Mouse (Mus musculus): Measurements from ENCODE around the gene Slc6a6.

The Slc6a6 gene

DNA sequence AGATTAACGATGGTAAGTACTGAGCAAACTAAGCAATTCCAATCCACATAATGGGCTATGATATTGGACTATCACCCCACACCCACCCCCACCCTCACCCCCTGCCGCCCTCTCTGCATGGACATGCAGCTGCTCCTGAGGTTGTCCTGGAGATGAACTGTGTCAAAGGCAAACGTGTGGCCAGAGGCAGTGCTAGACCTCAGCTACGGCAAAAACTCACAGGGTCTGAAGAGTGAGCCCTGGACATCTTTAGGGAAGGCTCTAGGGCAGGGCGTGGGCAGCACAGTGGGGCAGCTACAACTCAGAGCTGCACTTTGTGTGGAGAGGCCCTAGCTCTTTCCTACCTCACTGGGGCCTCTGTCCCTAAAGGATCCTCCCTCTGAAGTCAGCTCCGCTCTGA, 13.6 kb upstream of the Slc6a6 start:
- no peak for DNase-seq (ENCODE audit: low spot score)

DNA sequence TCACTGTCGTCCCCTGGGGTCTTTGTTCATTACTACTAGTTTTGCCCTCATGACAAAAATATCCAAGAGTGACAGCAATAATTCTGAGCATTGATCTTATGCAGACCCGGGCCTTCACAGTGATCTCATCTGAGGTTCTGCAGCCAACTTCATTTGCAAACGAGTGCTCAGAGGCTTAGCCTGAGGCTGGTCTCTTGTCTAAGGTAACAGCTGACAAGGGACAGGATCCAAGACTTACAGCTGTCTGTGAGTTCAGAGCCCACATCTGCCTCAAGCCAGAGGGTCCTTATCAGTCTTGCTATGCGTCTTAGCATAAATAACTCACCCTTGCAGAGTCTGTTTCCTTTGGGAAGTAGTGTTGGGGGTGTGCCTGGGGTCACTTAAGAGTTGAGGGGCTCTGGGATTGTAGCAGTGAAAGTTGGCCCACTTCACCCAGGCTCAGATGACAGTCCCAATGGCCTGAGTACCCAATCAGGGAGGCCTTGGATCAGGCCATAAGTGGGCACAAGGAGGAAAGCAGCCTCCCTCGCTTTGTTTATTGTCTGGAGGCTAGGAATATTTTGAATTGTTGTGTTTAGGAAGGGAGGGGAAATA, 9.0 kb upstream of the Slc6a6 start:
- DNase-seq (ENCODE audit: low spot score) = no peak

DNA sequence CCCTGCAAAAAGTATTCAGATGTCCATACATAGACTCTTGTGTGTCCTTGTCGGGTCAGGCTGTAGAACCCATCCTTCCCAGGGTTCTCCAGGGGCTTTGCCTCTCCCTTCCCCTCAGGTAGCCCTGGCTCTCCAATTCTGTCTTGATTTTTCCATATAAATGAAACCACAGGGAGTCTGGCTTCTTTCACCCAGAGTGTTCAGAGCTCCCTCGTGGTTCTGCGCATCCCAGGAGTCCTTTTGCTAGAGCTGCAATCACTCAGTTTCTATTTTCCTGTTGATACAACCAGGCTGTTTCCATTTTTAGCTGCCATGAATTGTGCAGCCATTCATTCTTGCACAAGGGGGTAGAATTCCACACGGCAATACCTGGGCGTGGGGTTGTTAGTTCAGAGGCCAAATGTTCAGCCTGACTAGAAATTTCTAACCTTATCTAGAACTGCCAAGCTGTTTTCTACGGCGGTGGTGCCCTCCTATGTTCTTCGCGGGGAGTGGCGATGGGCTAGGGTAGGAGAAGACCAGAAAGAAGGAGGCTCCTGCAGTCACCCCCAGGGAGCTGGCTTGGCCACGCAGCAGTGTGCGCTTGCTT, 5.3 kb upstream of the Slc6a6 start:
- peak; percentile 39 for DNase-seq (ENCODE audit: low spot score)

DNA sequence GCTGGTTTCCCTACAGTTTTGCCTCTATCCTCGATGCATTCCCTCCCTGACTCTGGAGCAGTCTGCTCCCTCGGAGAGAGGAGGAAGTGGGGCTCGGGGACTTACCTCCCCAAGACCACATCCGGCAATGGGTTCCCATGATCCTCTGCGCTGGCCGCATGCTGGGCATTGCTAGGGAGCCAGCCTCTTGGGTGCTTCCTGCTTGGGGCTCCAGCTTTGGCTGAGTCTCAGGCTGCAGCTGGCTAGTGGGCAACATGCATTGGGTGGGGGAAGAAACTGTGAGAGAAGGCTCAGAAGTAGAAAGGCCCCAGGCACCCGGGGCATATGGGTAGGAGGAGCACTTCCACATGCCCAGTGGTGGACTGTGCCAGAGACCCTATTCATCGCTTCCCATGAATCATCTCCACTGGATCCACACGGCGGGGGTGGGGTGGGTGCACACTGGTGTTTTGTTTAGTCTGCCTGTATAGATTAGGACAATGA, 4.7 kb upstream of the Slc6a6 start:
- peak; percentile 40 for DNase-seq (ENCODE audit: low spot score)

DNA sequence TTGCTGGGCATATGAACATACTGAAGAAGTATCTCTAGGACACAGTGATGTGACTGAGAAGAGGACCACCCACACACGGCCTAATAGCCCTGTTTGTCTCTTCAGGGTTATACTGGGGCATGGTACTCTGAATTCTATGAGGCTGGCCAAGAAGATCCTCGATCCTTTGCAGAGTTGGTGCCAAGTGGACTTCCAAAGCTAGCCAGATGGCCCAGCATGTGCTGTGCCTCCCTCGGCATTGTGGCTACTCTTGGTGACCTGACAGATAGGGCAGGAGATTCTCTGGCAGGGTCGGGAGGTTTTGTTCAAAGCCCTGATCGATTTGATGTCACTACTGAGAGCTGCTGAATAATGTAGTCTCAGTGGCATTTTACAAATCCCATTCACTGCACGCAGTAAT, 4.1 kb upstream of the Slc6a6 start:
- no peak for DNase-seq (ENCODE audit: low spot score)

DNA sequence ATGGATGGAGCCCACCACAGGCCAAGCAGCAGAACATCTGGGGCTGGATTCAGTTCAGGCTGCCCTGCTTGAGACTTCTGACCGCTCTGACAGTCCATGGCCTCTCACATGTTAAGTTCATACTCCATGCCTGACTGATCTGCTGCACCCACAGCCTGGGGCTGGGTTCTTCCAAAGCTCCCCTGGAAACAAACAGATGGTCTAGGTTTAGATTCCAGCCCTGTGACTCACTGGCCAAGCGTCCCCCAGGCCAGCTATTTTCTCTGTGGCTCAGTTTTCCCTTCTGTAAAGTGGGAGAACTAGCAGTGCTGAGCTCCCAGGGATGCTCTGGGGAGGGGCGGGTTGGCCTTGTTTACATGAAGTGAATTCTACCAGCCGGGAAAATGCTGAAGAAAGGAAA, 2.0 kb upstream of the Slc6a6 start:
- DNase-seq (ENCODE audit: low spot score) = no peak

DNA sequence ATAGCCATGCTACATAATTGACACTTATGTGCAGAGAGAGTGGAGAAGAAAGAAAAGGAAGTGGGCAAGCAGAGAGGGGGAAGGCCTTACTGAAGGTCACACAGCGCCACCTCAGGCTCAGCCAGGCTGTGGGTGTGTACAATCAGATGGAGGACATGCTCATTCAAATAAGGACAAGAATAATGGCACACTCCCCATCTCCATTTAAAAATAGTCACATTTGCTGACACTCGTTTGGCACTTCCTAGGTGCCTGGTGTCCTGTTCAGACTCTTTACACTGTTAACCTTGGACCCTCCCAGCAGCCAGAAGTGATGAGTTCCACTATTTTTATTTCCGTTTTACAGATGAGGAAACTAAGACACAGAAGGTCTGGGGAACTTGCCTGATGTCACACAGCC, 732 bp upstream of the Slc6a6 start:
- peak; percentile 50 for DNase-seq (ENCODE audit: low spot score)

DNA sequence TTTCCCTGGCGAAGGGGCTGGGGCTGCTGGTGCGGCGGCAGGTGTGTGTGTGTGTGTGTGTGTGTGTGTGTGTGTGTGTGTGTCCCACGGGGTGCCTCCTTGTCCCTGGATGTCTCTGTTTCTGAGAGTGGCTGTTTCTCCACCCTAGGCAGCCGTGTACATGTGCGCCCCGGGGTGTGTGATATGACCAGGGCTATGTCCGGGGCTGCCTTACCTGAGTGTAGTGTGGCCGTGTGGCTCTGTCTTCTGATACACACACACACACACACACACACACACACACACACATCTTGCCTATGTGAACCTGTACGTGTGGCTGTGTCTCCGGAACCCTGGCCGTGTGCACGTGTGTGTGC, 599 bp downstream of the Slc6a6 start:
- DNase-seq (ENCODE audit: low spot score) = peak; percentile 29

DNA sequence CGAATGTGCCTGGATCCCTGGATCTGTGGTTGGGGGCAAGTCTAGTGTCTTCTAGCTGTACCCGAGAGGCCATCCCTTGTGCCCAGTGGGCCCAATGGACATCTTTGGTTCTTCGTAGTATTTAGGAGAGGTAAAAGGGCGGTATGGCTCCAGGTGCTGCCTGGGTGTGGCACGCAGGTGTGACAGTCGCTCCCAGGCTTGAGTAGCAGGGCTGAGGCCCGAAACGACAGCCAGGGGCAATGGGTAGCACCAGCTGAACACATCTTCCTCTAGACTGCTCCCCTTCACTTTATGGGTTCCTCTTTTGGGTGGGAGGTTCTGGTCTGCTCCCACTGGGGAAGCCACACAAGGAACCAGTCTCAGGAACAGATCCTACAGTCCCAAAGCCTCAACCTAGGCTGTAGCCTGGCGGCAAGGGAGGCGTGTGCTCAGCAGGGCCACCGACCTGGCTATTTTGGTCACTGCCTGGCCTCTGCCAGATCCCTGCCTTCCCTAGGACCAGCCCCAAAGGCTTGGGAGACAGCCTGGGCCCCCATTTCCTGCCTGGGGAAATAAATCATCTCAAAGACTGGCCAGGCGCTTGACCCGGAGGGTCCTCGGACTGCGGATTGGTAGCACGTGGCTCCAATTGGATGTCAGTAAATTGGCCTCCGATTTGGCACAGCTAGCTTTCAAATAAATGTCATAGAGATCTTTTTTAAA, 1.1 kb downstream of the Slc6a6 start:
- DNase-seq (ENCODE audit: low spot score) = peak; percentile 13

DNA sequence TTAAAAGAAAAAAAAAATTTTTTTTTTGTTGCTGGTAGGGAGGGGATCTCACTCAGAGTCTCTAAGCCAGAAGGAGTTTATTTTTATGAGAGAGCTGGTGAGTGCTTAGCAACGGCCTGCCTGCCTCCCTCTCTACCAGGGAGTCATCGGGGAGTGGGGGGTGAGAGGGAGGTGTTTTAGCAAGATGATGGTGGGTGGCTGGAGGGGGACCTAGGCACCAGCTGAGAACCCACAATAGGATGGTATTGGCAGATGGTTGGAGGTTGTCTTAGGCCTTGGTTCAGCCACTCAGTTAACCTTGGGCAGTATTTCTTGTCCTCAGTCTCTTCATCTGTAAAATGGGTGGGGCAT, 1.7 kb downstream of the Slc6a6 start:
- no peak for DNase-seq (ENCODE audit: low spot score)

DNA sequence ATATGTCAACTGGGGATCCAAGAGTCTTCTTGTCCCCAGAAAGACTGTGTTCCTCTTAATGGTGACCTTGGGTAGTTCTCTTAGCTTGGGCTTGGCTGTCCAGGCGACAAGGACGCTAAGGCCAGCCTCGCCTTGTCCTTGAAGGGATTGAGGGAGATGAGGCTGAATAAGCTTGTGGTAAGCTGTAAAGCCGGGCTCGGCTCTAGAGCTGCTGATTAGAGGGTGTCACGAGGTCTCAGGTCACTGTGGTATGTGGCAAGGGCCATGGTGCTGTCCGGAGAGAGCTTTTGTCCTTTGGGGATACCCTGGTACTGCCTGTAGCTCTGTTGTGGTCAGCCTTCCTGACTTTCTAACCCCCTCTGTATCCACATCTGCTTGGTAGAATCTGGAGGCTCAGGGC, 2.0 kb downstream of the Slc6a6 start:
- no peak for DNase-seq (ENCODE audit: low spot score)

DNA sequence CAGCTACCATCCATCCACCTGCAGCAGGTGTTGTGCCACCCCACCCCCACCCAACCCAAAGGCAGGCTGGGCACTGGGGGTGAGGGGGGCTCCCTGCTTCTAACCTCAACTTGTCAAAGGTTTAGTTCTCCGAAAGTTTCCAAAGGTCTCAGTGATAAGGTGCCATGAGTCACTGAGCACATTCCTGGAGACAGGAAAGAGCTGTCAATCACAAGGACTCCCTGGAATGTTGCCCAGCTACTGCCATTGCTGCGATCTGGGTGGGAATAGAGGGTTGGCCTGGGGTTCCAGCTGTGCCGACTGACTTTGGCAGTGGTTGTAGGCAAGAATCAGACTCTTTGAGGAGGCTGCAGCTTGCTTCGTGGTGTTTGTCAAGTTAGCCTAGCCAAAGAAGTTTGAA, 2.7 kb downstream of the Slc6a6 start:
- DNase-seq (ENCODE audit: low spot score) = no peak

DNA sequence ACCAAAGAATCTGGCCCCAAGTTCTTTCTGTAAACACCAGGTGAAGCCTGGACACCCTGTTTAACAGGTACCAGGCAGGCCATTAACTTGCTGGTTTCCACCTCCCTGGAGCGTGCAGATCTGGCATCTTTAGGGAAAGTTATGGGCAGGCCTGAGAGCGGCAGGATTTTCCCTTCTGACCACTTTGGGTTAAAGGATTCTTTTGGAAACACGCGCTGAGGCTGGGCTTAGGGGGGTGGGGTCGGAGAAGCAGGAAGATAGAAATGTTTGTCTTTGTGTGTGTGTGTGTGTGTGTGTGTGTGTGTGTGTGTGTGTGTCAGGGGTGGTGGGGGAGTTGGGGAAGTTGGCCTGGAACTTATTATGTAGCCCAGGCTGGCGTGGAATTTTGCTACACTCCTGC, 4.2 kb downstream of the Slc6a6 start:
- DNase-seq (ENCODE audit: low spot score) = no peak

DNA sequence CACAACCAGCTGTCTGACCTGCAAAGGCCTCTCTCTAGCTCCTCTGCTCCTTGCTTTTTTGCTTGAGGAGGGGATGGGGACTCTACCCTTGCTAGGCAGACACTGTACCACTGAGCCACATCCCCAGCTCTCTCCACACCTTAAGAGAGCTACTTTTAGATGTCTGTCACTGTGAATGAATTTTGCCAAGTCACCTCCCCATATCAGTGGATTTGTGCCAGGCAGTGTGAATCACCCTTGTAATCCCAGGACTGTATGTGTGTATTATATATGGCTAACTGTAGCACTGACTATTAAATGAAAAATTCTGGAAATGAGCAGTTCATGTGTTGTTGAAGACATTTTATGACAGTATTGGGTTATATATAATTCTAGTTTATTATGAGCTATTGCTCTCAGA, 5.4 kb downstream of the Slc6a6 start:
- DNase-seq (ENCODE audit: low spot score) = peak; percentile 18

DNA sequence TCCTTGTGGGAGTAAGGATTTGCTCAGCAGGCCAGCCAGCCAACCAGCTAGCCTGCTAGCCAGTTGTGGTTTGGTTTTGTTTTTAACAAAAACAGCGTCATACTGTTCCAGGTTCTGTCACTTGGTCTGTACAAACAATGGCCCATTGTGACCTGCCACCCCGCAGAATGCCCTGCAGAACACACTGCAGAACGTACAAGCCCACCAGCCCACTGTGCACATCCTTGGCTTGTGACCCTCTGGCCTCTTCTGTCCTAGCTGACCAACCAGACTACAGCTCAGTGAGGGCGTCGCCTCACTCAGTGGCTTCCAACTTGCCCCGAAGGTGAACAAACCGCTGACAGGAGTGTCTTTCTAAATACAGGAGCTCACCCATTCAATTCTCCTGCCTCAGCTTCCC, 6.4 kb downstream of the Slc6a6 start:
- DNase-seq (ENCODE audit: low spot score) = no peak

DNA sequence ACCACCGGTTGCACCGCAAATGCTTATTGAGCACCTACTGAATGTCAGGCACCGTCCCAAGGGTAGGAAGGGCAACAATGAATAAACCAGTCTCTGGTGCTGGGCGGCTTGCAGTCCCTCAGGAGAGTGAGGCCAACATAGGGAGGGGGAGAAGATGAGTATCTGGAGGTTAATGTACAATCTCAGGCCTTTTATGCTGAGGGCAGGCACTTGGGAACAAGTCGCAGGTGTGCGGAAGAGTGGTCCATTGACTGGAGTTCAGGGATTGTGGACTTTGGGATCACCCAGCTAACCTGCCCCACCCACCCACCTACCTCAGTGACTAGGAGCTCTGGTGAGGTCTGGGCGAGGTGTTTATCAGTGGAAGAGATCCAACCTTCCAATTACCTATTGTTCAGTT, 6.8 kb downstream of the Slc6a6 start:
- DNase-seq (ENCODE audit: low spot score) = no peak

DNA sequence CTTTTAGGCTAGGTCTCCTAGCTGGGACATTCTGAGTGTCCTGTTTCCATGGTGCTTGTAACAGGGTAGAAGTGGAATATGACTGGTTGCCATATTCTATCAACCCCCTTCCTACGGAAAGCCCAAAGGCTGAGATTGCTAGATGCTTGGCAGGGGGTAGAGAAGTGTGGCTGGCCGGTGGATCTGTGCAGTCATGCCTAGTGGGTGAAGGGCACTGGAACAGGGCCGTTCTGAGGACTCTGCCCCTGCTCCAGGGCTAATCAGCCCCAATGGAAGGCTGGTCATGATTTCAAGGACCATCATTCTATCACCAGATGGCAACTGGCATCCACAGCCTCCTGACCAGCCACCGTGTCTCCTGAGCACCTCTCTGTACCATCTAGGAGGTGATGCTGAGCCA, 7.7 kb downstream of the Slc6a6 start:
- no peak for DNase-seq (ENCODE audit: low spot score)

DNA sequence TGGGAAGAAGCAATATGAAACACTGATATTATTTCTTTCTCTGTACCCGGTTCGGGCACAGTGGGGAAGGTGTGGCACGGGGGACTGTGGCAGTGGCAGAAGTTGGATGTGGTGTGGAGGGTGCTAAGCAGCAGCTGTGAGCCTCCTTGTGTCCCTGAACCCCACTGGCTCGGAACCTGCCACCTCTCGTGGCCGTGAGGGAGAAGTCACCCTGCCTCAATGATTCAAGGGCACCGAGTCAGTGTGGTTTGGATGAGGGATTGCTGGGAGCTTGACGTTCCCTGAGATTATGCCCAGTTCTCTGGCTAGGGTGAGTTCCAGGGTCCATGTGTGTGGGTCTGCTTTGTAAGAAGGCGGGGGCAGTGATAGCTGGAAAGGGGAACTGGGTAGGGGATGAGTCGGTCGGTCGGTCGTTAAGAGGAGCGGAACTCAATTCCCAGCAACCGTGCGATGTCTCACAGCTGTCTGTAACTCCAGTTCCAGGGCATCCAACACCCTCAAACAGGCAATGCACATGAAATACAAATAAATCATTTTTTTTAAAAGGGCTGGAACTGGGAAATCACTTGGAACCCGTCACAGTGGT, 9.5 kb downstream of the Slc6a6 start:
- DNase-seq (ENCODE audit: low spot score) = no peak

DNA sequence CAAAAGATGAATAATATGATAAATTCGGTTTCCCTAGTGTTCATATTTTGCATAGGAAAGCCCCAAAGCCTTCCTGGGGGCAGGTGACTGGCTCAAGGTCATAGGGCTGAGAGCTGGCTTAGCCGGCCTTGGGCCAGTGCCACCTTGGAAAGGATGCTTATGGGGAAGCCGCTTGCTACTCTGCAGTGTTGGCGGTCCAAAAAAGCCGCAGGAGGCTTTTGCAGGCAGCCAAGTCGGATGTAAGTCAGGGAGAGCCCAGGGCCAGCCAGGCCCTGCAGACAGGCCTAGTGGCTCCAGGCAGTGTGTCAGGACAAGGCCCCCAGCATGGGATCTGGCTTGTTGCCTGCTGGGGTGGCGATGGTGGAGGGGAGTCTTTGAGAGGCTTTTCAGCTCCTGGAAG, 10.8 kb downstream of the Slc6a6 start:
- DNase-seq (ENCODE audit: low spot score) = no peak

DNA sequence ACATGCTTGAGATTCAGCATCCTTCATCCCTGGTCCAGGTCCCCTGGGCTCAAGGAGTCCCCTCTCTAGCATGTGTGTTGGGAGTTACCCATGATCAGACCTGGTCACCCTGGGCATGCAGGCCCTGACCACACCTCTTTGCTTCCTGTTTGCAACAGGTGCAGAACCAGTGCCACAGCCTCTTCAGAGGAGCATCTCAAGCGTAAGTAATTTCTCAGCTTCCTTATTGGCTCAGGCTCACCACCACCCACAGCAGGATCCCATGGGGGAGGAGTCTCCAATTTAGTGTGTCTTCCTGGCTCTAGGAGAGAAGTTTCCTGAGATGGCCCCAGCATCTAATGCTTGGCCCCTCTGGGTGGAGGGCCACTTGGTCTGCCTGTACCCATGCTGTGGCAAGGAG, 15.0 kb downstream of the Slc6a6 start:
- no peak for DNase-seq (ENCODE audit: low spot score)

DNA sequence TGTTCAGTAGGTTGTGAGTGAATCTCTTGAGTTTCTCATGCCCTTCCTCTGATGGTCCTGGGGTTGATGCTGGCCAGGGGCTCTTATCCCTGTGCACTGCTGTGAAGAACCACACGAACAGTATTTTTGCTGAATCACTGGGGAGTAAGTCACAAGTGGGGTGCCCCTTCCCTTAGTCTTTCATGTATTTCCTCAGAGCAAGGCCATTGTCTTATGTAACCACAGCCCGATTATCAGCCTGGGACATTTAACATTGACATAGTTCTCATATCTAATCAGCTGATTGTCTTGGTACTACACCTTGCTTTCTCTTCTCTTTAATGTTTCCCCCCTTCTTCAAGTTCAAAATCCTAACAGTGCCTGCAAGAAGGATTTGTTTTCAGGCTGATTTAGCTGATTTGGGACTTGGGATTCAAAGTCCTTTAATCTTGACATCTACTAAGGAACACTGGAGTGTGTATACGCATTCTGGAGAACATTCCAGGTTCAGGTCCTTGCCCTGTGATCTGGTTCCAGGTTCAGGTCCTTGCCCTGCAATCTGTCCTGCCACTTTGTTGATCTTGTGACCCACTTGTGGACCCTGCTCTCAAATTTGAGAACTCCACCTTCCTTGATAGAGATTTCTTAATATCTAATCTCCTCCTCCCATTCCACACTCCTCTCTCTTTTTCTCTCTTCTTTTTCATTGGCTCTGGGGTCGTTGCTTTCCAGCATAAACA, 15.8 kb downstream of the Slc6a6 start:
- DNase-seq (ENCODE audit: low spot score) = no peak

DNA sequence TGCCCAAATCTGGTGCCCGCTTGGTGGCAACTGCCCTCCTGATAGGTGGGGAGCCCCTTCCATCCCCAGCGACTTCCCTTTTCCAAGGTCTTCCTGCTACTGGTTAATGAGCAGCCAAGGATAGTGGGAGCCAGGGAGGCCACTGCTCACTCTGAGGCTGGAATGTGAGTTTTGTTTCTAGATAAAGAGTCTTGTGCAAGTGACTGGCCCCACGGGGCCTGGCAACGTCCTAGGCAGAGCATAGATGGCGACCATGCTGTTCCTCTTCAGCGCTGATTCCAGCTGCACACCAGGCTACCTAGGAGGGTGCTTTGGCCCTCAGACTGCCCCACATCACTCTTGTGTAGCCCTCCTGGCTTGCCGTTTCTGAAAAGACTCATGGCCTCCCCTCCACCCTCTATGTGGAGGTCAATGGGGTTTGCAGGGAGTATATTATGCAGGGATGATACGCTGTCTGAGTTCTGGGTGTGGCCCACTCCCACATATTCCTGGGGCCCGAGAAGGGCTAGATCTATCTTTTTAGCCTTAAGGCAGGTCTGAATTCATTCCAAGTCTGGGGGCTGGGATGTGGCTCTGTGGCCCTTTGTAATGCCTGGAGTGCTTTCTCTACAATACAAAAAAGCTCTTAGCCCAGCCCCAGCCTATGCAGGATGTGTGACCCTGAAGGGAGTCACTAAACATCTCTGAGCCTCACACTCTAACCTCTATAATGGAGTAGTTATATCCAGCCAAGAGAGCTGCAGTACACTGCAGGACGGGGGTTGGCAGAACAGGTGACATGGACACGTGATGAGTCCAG, 17.2 kb downstream of the Slc6a6 start:
- no peak for DNase-seq (ENCODE audit: low spot score)

Measured in c-Kit-positive CD71-positive TER-119-positive erythroid progenitor cells, embryonic 14.5 days (primary cell).